Mouse (Mus musculus) forebrain, embryonic 13.5 days (tissue): ENCODE measurements at regions not wholly inside any gene's neighbourhood (a gene's known extent, or its start where the extent isn't known, plus 50 kb on each side); places are given as distances from the start of the nearest gene placed in this dataset.
"Not testable (repeated sequence)": the region's sequence is repeated elsewhere in the genome, so short reads cannot be mapped to it uniquely, and the experiment has no call there.

Experiments used
- ATAC-seq: fragments of 200-750 bp; cut with Nextera tagmentation; 2 replicates; pipeline ENCODE4 v1.8.0; 2017
- H3K27ac ChIP-seq: fragments of 300-500 bp; sonication (generic); 2 replicates; pipeline ENCODE4 v1.5.1; 2015; ENCODE audit warnings: inconsistent platforms, mild to moderate bottlenecking, moderate library complexity
- H3K27me3 ChIP-seq: fragments of 300-500 bp; sonication (generic); 2 replicates; pipeline ENCODE4 v1.6.1; 2015; ENCODE audit warnings: mild to moderate bottlenecking, inconsistent platforms
- H3K36me3 ChIP-seq: fragments of 300-500 bp; sonication (generic); 2 replicates; pipeline ENCODE4 v1.6.1; 2015; ENCODE audit warnings: mild to moderate bottlenecking, inconsistent platforms; ENCODE audit not compliant: poor library complexity, severe bottlenecking
- H3K4me1 ChIP-seq: fragments of 300-500 bp; sonication (generic); 2 replicates; pipeline ENCODE4 v1.6.1; 2015; ENCODE audit warnings: inconsistent platforms
- H3K4me2 ChIP-seq: fragments of 300-500 bp; sonication (generic); 2 replicates; pipeline ENCODE4 v1.6.1; 2015; ENCODE audit warnings: inconsistent platforms, mild to moderate bottlenecking, moderate library complexity
- H3K4me3 ChIP-seq: fragments of 300-500 bp; sonication (generic); 2 replicates; pipeline ENCODE4 v1.5.1; 2015; ENCODE audit warnings: mild to moderate bottlenecking, inconsistent platforms
- H3K9ac ChIP-seq: fragments of 300-500 bp; sonication (generic); 2 replicates; pipeline ENCODE4 v1.6.1; 2015; ENCODE audit warnings: mild to moderate bottlenecking, inconsistent platforms
- H3K9me3 ChIP-seq: fragments of 300-500 bp; sonication (generic); replicated peaks from 2 replicates; pipeline ENCODE4 v1.6.1; 2016; ENCODE audit warnings: inconsistent platforms
- WGBS: fragments of 180-500 bp; shearing (Covaris S2); methylation state at CpG from one replicate; pipeline ENCODE4 v1.1.7; 2015; 5-methylcytosine and 5-hydroxymethylcytosine counted together

DNA sequence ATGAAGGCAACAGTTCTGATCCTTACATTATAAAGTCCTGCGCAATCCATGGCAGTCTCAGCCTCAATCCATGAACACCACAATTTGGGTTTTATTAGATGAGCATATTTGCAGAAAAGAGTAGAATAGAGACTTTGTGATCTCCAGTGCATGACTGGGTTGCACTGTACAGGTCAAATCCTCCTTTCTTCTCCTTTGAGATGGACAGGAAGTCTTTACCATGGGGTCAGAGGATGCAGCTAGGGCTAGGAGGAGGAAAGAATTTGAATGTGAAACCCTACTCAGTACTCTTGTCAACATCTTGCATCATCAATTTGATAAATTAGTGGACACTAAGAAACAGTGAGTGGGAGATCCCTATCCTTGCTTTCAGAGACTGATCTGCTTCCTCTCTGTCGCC, 965.3 kb upstream of the Robo1 start:
- Histone ChIP-seq H3K27me3 (no peaks in the 10 kb centered on the region), H3K4me2 (no peak overlapping the region), H3K9ac (no peak overlapping the region), H3K27ac (no peak overlapping the region), H3K36me3 (no peaks in the 10 kb centered on the region), H3K9me3 (no peaks in the 10 kb centered on the region), H3K4me1 (no peaks in the 10 kb centered on the region), H3K4me3 (no peak overlapping the region)
- WGBS: 89% methylated on average over 2 of the region's 2 CpGs
- ATAC-seq: no peak

DNA sequence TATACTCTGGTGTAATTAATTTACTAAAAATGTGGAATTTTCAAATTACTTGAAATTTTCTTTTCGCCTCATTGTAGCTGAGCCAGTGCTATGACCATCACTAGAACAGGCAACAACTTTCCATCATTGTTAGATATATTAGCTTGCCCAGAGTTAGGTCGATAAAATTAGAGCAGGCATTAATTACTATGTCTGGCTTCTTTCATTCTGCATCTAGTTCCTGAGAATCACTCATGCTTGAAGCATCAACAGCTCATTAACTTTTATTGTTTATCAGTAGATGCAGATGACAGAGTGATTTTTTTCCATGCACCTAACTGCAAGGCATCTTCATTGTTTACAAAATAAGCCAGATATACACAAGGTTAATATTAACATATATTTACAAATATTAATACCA, 963.5 kb upstream of the Robo1 start:
- H3K9ac ChIP-seq: no peak overlapping the region
- ATAC-seq: no peak
- WGBS: 65% methylated on average over 2 of the region's 2 CpGs
- H3K36me3 ChIP-seq: no peaks in the 10 kb centered on the region
- no peaks in the 10 kb centered on the region for H3K9me3 ChIP-seq
- no peak overlapping the region for H3K4me3 ChIP-seq
- no peaks in the 10 kb centered on the region for H3K4me1 ChIP-seq
- H3K27ac ChIP-seq: no peak overlapping the region
- no peak overlapping the region for H3K4me2 ChIP-seq
- no peaks in the 10 kb centered on the region for H3K27me3 ChIP-seq

DNA sequence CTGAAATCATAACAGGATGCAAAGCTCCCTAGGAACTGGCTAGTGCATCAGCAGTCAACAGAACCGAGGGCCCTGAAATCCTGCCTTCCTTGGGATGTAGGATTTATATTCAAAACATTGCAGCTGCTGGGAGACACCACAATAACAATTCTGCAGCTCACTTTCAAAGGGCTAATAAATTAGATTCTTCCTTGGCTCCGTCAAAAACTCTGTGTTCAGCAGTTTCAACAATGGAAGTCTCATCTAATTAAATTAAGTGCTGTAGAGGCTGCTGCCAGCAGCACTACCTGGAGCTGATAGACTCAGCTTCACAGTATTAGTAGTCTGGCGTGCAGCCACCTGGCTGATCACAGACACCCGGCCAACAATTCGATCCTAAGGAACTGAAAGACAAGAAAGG, 916.2 kb upstream of the Robo1 start:
- no peaks in the 10 kb centered on the region for H3K36me3 ChIP-seq
- H3K4me2 ChIP-seq: peak overlapping the region; percentile 12
- peaks cover 6% of the 10 kb centered on the region for H3K4me1 ChIP-seq
- no peaks in the 10 kb centered on the region for H3K9me3 ChIP-seq
- peak; percentile 61; the same call in 1 of the 2 replicates for ATAC-seq
- H3K4me3 ChIP-seq: no peak overlapping the region
- H3K27ac ChIP-seq: no peak overlapping the region
- no peaks in the 10 kb centered on the region for H3K27me3 ChIP-seq
- whole genome bisulfite sequencing: 16% methylated on average over 5 of the region's 5 CpGs
- no peak overlapping the region for H3K9ac ChIP-seq

DNA sequence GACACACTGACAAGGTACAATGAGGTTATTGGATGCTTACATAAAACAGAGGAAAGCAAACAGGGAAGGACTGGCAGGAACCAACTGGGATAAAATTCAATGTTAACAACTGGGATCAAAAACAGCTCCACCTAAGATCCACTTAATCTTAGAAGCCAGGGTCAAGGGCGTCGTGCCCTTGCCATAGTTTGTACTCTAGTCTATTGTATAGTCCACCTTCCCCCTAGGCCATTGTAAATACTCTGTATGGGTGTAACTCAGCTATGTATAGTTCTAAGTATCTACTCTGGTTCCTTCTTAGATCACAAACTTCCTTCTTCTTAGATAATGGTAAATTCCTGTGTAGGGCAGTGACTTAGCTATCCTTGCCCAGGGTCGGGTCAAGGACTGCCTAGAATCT, 873.3 kb upstream of the Robo1 start:
- not testable (repeated sequence) for H3K4me3 ChIP-seq, ATAC-seq, H3K36me3 ChIP-seq, H3K9ac ChIP-seq, H3K9me3 ChIP-seq, H3K4me1 ChIP-seq, H3K4me2 ChIP-seq, H3K27me3 ChIP-seq, H3K27ac ChIP-seq
- 95% methylated on average over 3 of the region's 3 CpGs for WGBS
